Mouse (Mus musculus) intestine, embryonic 16.5 days (tissue): ENCODE measurements around the gene Atp6v1g3. TPM values are rescaled to one million over a fixed set of nuclear protein-coding genes. Genes with fewer than 3 reads are reported as not detected.
A peak's percentile ranks its signal among the peaks of the same experiment; 100 is the strongest.

ENCODE experiments used
- ATAC-seq: fragments of 200-750 bp; cut with Nextera tagmentation; 2 replicates; pipeline ENCODE4 v1.8.0; 2017; ENCODE audit warnings: moderate TSS enrichment, moderate library complexity
- H3K27ac ChIP-seq: fragments of 300-500 bp; sonication (generic); 2 replicates; pipeline ENCODE4 v1.5.1; 2014; ENCODE audit warnings: mild to moderate bottlenecking, low read length
- H3K27me3 ChIP-seq: fragments of 300-500 bp; sonication (generic); replicated peaks from 2 replicates; pipeline ENCODE4 v1.6.1; 2014; ENCODE audit warnings: low read length, control low read depth, mixed read lengths; ENCODE audit not compliant: control insufficient read depth, insufficient read depth
- H3K36me3 ChIP-seq: fragments of 300-500 bp; sonication (generic); 2 replicates; pipeline ENCODE4 v1.6.1; 2014; ENCODE audit warnings: low read length, control low read depth; ENCODE audit not compliant: control insufficient read depth, insufficient read depth
- H3K4me1 ChIP-seq: fragments of 300-500 bp; sonication (generic); 2 replicates; pipeline ENCODE4 v1.6.1; 2014; ENCODE audit warnings: low read length, control low read depth, mixed read lengths; ENCODE audit not compliant: control insufficient read depth, insufficient read depth
- H3K4me2 ChIP-seq: fragments of 300-500 bp; sonication (generic); 2 replicates; pipeline ENCODE4 v1.6.1; 2014; ENCODE audit warnings: low read depth, low read length, control low read depth
- H3K4me3 ChIP-seq: fragments of 300-500 bp; sonication (generic); 2 replicates; pipeline ENCODE4 v1.5.1; 2014; ENCODE audit warnings: mild to moderate bottlenecking, low read length
- H3K9ac ChIP-seq: fragments of 300-500 bp; sonication (generic); 2 replicates; pipeline ENCODE4 v1.6.1; 2014; ENCODE audit warnings: low read depth, low read length
- H3K9me3 ChIP-seq: fragments of 300-500 bp; sonication (generic); 2 replicates; pipeline ENCODE4 v1.6.1; 2016; ENCODE audit warnings: low read length, control low read depth; ENCODE audit not compliant: control insufficient read depth
- WGBS: fragments of 180-500 bp; shearing (Covaris S2); extraction: QIAGEN DNeasy Blood & Tissue Kit; methylation state at CpG from one replicate; pipeline ENCODE4 v1.1.7; 2014; 5-methylcytosine and 5-hydroxymethylcytosine counted together
- polyA plus RNA-seq: library from polyadenylated mRNA; unstranded; fragments of >200 nt; fragmentation: Nextera tagmentation; extraction: Ambion mirVana; gene quantifications from 2 replicates; pipeline ENCODE4 v1.2.1, GENCODE M21; 2015

Atp6v1g3 gene
- polyA plus RNA-seq, 1 experiment from 2014 or later: not detected

GRCm38 (mm10) chr1:138302756-138303155 is 29.2 kb downstream of the Atp6v1g3 start:
- Histone ChIP-seq H3K4me3 (no peak overlapping the region), H3K9me3 (no peaks in the 10 kb centered on the region), H3K27ac (no peak overlapping the region), H3K36me3 (no peaks in the 10 kb centered on the region), H3K27me3 (no peaks in the 10 kb centered on the region), H3K4me2 (no peak overlapping the region), H3K9ac (no peak overlapping the region), H3K4me1 (no peaks in the 10 kb centered on the region)
- ATAC-seq: no peak
- 84% methylated on average over 2 of the region's 2 CpGs for WGBS

DNA sequence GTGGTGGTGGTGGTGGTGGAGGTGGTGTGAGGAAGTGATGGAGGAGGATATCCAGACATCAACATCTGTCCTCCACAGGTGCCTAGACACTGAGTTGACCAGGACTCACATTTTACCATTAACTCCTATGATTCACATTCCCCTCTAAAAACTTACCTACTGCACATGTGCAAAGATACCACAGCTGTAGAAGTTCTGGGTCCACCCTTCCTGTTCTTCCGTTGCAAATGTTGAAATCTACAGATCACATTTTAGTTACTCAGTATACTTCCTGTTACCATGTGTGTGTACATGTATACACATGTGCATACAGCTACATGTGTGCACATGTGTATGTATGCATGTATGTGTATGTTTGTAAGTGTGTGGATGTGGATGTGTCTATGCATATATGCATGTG is 29.8 kb downstream of the Atp6v1g3 start:
- no peak for ATAC-seq
- Histone ChIP-seq H3K4me1 (no peaks in the 10 kb centered on the region), H3K9me3 (no peaks in the 10 kb centered on the region), H3K27ac (no peak overlapping the region), H3K27me3 (no peaks in the 10 kb centered on the region), H3K4me3 (no peak overlapping the region), H3K36me3 (no peaks in the 10 kb centered on the region), H3K9ac (no peak overlapping the region), H3K4me2 (no peak overlapping the region)
- 91% methylated on average over 1 of the region's 1 CpGs for WGBS

DNA sequence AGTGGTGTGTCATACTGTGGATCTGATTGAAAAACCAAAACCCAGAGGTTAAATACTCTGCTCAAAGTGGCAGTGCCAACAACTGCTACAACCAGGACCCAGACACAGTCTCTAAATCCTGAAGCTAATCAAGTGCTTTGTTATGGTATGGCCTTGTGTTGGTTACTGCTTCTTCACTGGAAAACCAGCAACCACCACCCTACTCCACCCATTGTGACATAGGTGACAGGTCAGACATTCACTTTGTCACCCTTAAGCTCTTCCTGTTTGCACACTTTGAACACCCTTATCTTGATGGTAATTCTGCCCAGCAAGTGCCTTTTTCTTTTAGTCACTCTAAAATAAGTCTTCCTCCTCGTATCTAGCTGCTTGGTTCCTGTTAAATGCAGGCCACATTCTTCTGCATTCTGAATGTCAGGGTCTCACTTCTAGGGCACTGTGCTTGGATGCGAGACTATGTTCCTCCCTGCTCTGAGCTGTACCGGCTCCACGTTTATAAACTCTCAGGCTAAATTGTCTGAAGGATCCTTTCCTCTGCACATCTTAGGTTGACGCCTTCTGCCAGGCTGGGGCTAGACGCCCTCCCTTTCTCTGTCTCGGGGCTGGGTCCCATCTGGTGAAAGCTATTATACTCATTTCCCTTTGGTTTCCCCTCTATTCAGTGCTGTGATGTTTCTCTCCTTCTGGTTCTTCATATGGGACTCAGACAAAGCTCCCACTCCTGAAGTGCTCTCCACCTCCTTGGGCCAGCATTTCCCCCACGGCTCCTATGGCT is 30.8 kb downstream of the Atp6v1g3 start:
- Histone ChIP-seq H3K27me3 (no peaks in the 10 kb centered on the region), H3K4me3 (no peak overlapping the region), H3K36me3 (no peaks in the 10 kb centered on the region), H3K4me2 (no peak overlapping the region), H3K27ac (no peak overlapping the region), H3K9ac (no peak overlapping the region), H3K4me1 (no peaks in the 10 kb centered on the region), H3K9me3 (no peaks in the 10 kb centered on the region)
- WGBS: 57% methylated on average over 8 of the region's 8 CpGs
- ATAC-seq: no peak

- WGBS: 53% methylated on average over 3 of the region's 3 CpGs
- no peak for ATAC-seq
- Histone ChIP-seq H3K4me1 (no peaks in the 10 kb centered on the region), H3K9me3 (no peaks in the 10 kb centered on the region), H3K36me3 (no peaks in the 10 kb centered on the region), H3K4me3 (no peak overlapping the region), H3K4me2 (no peak overlapping the region), H3K9ac (no peak overlapping the region), H3K27me3 (no peaks in the 10 kb centered on the region), H3K27ac (no peak overlapping the region)
These were observed 49.1 kb downstream of the Atp6v1g3 start for GRCm38 (mm10) chr1:138322657-138323056.

DNA sequence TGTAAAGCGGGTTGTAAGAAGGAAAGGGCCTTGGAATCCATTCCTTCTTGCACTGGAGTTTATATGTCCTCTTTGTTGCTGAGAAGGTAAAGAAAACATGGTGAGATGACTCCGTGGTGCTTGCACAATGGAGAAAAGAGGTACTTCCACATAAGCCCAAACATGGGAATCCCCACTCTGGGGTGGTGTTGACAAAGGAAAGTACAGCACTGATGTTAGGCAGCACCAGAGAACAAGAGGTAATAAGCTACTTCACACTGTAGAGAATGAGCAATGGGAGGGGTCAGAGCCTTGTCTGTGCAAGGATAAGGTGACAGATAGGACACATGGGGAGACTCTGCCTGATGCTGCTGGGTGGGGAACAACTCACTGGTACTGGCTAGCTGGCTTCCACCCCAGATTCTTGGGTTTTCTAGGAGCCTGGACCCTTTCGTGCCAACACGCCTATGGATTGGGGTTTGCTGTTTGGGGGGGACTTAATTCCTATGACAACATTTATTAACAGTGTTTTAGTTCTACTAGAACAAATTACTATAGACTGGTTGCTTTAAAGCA is 49.6 kb downstream of the Atp6v1g3 start:
- H3K36me3 ChIP-seq: no peaks in the 10 kb centered on the region
- H3K4me2 ChIP-seq: no peak overlapping the region
- H3K27me3 ChIP-seq: no peaks in the 10 kb centered on the region
- no peak overlapping the region for H3K27ac ChIP-seq
- WGBS: 80% methylated on average over 4 of the region's 4 CpGs
- H3K4me3 ChIP-seq: no peak overlapping the region
- H3K4me1 ChIP-seq: no peaks in the 10 kb centered on the region
- H3K9me3 ChIP-seq: no peaks in the 10 kb centered on the region
- no peak for ATAC-seq
- H3K9ac ChIP-seq: no peak overlapping the region

DNA sequence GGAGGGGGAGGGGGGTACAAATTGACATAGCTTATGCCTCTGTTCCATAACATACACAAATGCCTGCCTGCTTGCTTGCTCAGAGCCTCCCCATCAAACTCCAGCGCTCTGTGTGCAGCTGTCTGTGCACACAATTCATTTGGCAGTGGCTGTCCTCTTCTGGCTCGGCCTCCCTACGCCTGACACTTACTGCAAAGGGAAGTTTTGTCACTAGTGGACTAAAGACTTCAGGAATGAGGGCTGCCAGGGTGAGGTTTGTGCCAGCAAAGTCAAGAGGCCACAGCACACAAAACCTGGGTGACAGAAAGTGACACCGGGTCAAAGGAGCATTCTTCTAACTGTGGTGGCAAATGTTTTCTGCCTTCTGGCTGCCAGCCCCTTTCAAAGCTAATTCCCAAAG is 52.6 kb downstream of the Atp6v1g3 start:
- Histone ChIP-seq H3K4me3 (no peak overlapping the region), H3K9me3 (no peaks in the 10 kb centered on the region), H3K9ac (no peak overlapping the region), H3K4me2 (no peak overlapping the region), H3K27me3 (no peaks in the 10 kb centered on the region), H3K4me1 (no peaks in the 10 kb centered on the region), H3K27ac (no peak overlapping the region), H3K36me3 (no peaks in the 10 kb centered on the region)
- WGBS: 39% methylated on average over 4 of the region's 4 CpGs
- ATAC-seq: 0 out of 2 replicates have a peak, but pooled peaks have one; percentile 23

GRCm38 (mm10) chr1:138326566-138326965 is 53.0 kb downstream of the Atp6v1g3 start:
- Histone ChIP-seq H3K36me3 (no peaks in the 10 kb centered on the region), H3K27ac (no peak overlapping the region), H3K4me2 (no peak overlapping the region), H3K4me3 (no peak overlapping the region), H3K9ac (no peak overlapping the region), H3K9me3 (no peaks in the 10 kb centered on the region), H3K27me3 (no peaks in the 10 kb centered on the region), H3K4me1 (no peaks in the 10 kb centered on the region)
- ATAC-seq: no peak
- WGBS: 26% methylated on average over 2 of the region's 2 CpGs

GRCm38 (mm10) chr1:138327466-138328245 is 54.1 kb downstream of the Atp6v1g3 start:
- Histone ChIP-seq H3K4me2 (no peak overlapping the region), H3K4me3 (no peak overlapping the region), H3K36me3 (no peaks in the 10 kb centered on the region), H3K27ac (no peak overlapping the region), H3K4me1 (no peaks in the 10 kb centered on the region), H3K9me3 (no peaks in the 10 kb centered on the region), H3K27me3 (no peaks in the 10 kb centered on the region), H3K9ac (no peak overlapping the region)
- no peak for ATAC-seq
- 68% methylated on average over 18 of the region's 18 CpGs for WGBS

DNA sequence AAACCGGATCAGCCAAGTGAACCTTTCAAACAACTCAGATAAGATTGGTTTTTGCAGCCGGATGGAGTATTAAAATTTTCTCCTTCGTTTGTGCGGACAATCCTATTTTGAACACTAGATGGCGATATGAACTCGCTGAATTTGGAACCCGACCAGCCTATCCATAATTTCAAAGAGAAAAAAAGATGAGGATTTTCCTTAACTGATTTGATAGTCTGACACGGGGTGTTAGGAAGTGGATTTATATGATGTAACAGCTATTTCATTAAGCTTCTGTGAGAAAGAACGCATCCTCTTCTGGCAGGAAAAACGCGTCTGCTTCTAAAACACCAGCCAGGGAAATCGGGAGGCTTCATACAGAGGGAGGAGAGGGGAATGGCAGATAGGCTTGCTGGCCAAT is 54.8 kb downstream of the Atp6v1g3 start:
- WGBS: 15% methylated on average over 12 of the region's 12 CpGs
- Histone ChIP-seq H3K27ac (no peak overlapping the region), H3K4me3 (no peak overlapping the region), H3K4me2 (peak overlapping the region; percentile 34; the same call in 1 of the 2 replicates), H3K9me3 (no peaks in the 10 kb centered on the region), H3K9ac (no peak overlapping the region), H3K36me3 (no peaks in the 10 kb centered on the region), H3K4me1 (no peaks in the 10 kb centered on the region), H3K27me3 (no peaks in the 10 kb centered on the region)
- no peak for ATAC-seq
